Comparison of ENCODE assay signal across 30 mouse cellular contexts in genomic region chrX:136635116-136635515, GRCm38 (mm10). TPM values are rescaled to one million over a fixed set of nuclear protein-coding genes. Genes with fewer than 3 reads are reported as not detected.
DNase-seq lines count a peak whose midpoint lies in the region; ATAC-seq lines count a peak whose summit lies in the region.
"Had no signal": no experiment of that assay in that cellular context is flagged by ENCODE, and none has a peak within 500 bp of the region (broad histone marks: within the 10 kb centered on the region; RNA-seq: fewer than 3 reads in every experiment).

No protein-coding gene starts in this region.

- no peak for DNase-seq in forebrain, embryonic 11.5 days (ENCODE audit: low spot score)
- peak; percentile 15 for DNase-seq in layer of hippocampus, adult 9-10 months (ENCODE audit: low spot score)
- no peak for DNase-seq in layer of hippocampus, adult 8-10 months (ENCODE audit: low spot score in 2 of 2)
- peak; percentile 2 for DNase-seq in right cerebral cortex, adult 18-20 months
- no peak for DNase-seq in right cerebral cortex, postnatal 14 days
- DNase-seq in gastrocnemius, postnatal 10 days = no peak
- DNase-seq: adrenal gland, adult 8-10 months; cerebellum, adult 8-10 months; cerebellum, postnatal 36 days; embryo, embryonic 11 days; gastrocnemius, postnatal 25 days; heart, adult 18-20 months; heart, postnatal 10 days; kidney, adult 11 months; kidney, postnatal 36 days; layer of hippocampus, postnatal 36 days; lung, adult 18-20 months; lung, postnatal 14 days; spleen, adult 18-20 months; thymus, postnatal 36 days had no signal

- 60% methylated on average over 4 of the region's 4 CpGs for WGBS in forebrain, embryonic 13.5 days
- WGBS in forebrain, embryonic 11.5 days = 73% methylated on average over 4 of the region's 4 CpGs

- H3K27ac ChIP-seq in forebrain, embryonic 13.5 days = no peak overlapping the region
- no peak overlapping the region for H3K27ac ChIP-seq in forebrain, embryonic 11.5 days (ENCODE audit: low read depth, low read length)
- H3K27ac ChIP-seq: embryonic facial prominence, embryonic 13.5 days; hindbrain, embryonic 12.5 days; kidney, embryonic 15.5 days; limb, embryonic 13.5 days; liver, embryonic 12.5 days; neural tube, embryonic 15.5 days had no signal

- no peaks in the 10 kb centered on the region for H3K36me3 ChIP-seq in forebrain, embryonic 13.5 days (ENCODE audit: poor library complexity, severe bottlenecking)
- no peaks in the 10 kb centered on the region for H3K36me3 ChIP-seq in forebrain, embryonic 11.5 days (ENCODE audit: control insufficient read depth, insufficient read depth, low read length)
- H3K36me3 ChIP-seq: embryonic facial prominence, embryonic 13.5 days; heart, embryonic 12.5 days; hindbrain, embryonic 12.5 days; kidney, embryonic 15.5 days; limb, embryonic 13.5 days; liver, embryonic 12.5 days; neural tube, embryonic 15.5 days had no signal

- H3K4me3 ChIP-seq in forebrain, embryonic 13.5 days = no peak overlapping the region
- no peak overlapping the region for H3K4me3 ChIP-seq in forebrain, embryonic 11.5 days (ENCODE audit: low read depth, low read length)
- H3K4me3 ChIP-seq: embryonic facial prominence, embryonic 13.5 days; erythroblast, embryonic 14.5 days; heart, embryonic 12.5 days; hindbrain, embryonic 12.5 days; kidney, embryonic 15.5 days; limb, embryonic 13.5 days; liver, embryonic 12.5 days; neural tube, embryonic 15.5 days had no signal

- H3K4me1 ChIP-seq in forebrain, embryonic 13.5 days = no peaks in the 10 kb centered on the region
- no peaks in the 10 kb centered on the region for H3K4me1 ChIP-seq in forebrain, embryonic 11.5 days (replicated peaks; ENCODE audit: control insufficient read depth, insufficient read depth, low read length)
- H3K4me1 ChIP-seq: embryonic facial prominence, embryonic 13.5 days; heart, embryonic 12.5 days; hindbrain, embryonic 12.5 days; kidney, embryonic 15.5 days; limb, embryonic 13.5 days; liver, embryonic 12.5 days; neural tube, embryonic 15.5 days had no signal

- H3K4me2 ChIP-seq in forebrain, embryonic 13.5 days = no peak overlapping the region
- no peak overlapping the region for H3K4me2 ChIP-seq in forebrain, embryonic 11.5 days (ENCODE audit: low read depth, low read length, severe bottlenecking)
- H3K4me2 ChIP-seq: embryonic facial prominence, embryonic 13.5 days; heart, embryonic 12.5 days; hindbrain, embryonic 12.5 days; kidney, embryonic 15.5 days; limb, embryonic 13.5 days; liver, embryonic 12.5 days; neural tube, embryonic 15.5 days had no signal

- no peaks in the 10 kb centered on the region for H3K9me3 ChIP-seq in forebrain, embryonic 13.5 days (replicated peaks)
- no peaks in the 10 kb centered on the region for H3K9me3 ChIP-seq in forebrain, embryonic 11.5 days (ENCODE audit: control insufficient read depth, low read length)
- H3K9me3 ChIP-seq: embryonic facial prominence, embryonic 13.5 days; heart, embryonic 12.5 days; hindbrain, embryonic 12.5 days; kidney, embryonic 15.5 days; limb, embryonic 13.5 days; liver, embryonic 12.5 days; neural tube, embryonic 15.5 days had no signal

- 0 out of 2 replicates have a peak, but pooled peaks have one; percentile 53 for ATAC-seq in forebrain, embryonic 13.5 days
- ATAC-seq in forebrain, embryonic 11.5 days (replicated peaks; ENCODE audit: low FRiP score) = no peak
- ATAC-seq: activated CD4-positive, CD25-positive, alpha-beta regulatory T cell, adult 4 months; liver, embryonic 12.5 days had no signal

- H3K9ac ChIP-seq in forebrain, embryonic 13.5 days = no peak overlapping the region
- no peak overlapping the region for H3K9ac ChIP-seq in forebrain, embryonic 11.5 days (ENCODE audit: low read length)
- H3K9ac ChIP-seq: embryonic facial prominence, embryonic 13.5 days; heart, embryonic 12.5 days; hindbrain, embryonic 12.5 days; kidney, embryonic 15.5 days; limb, embryonic 13.5 days; liver, embryonic 12.5 days; neural tube, embryonic 15.5 days had no signal

- H3K27me3 ChIP-seq in forebrain, embryonic 13.5 days = no peaks in the 10 kb centered on the region
- no peaks in the 10 kb centered on the region for H3K27me3 ChIP-seq in forebrain, embryonic 11.5 days (ENCODE audit: control insufficient read depth, insufficient read depth, low read length)
- H3K27me3 ChIP-seq: embryonic facial prominence, embryonic 13.5 days; heart, embryonic 12.5 days; hindbrain, embryonic 12.5 days; kidney, embryonic 15.5 days; limb, embryonic 13.5 days; liver, embryonic 12.5 days; neural tube, embryonic 15.5 days had no signal

RNA-seq across cellular contexts. Expression of gene Tceal3, which starts 44.5 kb away (rescaled TPM):
- polyA plus RNA-seq in forebrain, embryonic 13.5 days (2015; fragmentation: Nextera tagmentation; extraction: Ambion mirVana) = 33.9 and 34.0 TPM in 2 replicates
- 9.9 and 12.7 TPM in 2 replicates for polyA plus RNA-seq in forebrain, embryonic 11.5 days (2014; fragmentation: Nextera tagmentation; extraction: Ambion mirVana)
- 100 to 1,000 TPM; 169 to 202 (median 181) TPM for total RNA-seq in layer of hippocampus, adult 8-10 months (2022)
- total RNA-seq in gastrocnemius, postnatal 10 days (2021) = 1 to 10 TPM; 4.5 to 4.8 TPM
- polyA plus RNA-seq: erythroblast, embryonic 14.5 days had no signal

Comparison
In these comparisons a context has a peak if more than half of its experiments do, and no peak if none do; other contexts are left out.
1. DNase-seq: peak in layer of hippocampus, adult 9-10 months (single experiment) and right cerebral cortex, adult 18-20 months (single experiment); none in forebrain, embryonic 11.5 days (single experiment), layer of hippocampus, adult 8-10 months (0 of 2), right cerebral cortex, postnatal 14 days (single experiment) and gastrocnemius, postnatal 10 days (single experiment).
2. RNA of gene Tceal3, which starts 44.5 kb away (total RNA-seq): 169 to 202 TPM in layer of hippocampus, adult 8-10 months; 4.5 to 4.8 TPM in gastrocnemius, postnatal 10 days; every median in the first group is over 10 times any median in the second.